Mouse (Mus musculus): ENCODE measurements around the gene Gnaz.

Gnaz gene

GRCm38 (mm10) chr10:74973026-74973425, 6.0 kb downstream of the Gnaz start:
- DNase-seq: no peak

- no peak for DNase-seq
These were observed 8.6 kb downstream of the Gnaz start for GRCm38 (mm10) chr10:74975626-74976025.

- DNase-seq: no peak
These were observed 9.5 kb downstream of the Gnaz start for GRCm38 (mm10) chr10:74976429-74976828.

- no peak for DNase-seq
These were observed 11.1 kb downstream of the Gnaz start for GRCm38 (mm10) chr10:74978056-74978455.

GRCm38 (mm10) chr10:74981159-74981558, 14.2 kb downstream of the Gnaz start:
- no peak for DNase-seq

- DNase-seq: no peak
These were observed 16.2 kb downstream of the Gnaz start for GRCm38 (mm10) chr10:74983176-74983575.

- no peak for DNase-seq
These were observed 20.9 kb downstream of the Gnaz start for GRCm38 (mm10) chr10:74987698-74988470.

- DNase-seq: no peak
These were observed 22.8 kb downstream of the Gnaz start for GRCm38 (mm10) chr10:74989814-74990213.

- DNase-seq: no peak
These were observed 23.8 kb downstream of the Gnaz start for GRCm38 (mm10) chr10:74990584-74991322.

GRCm38 (mm10) chr10:74994863-74995262, 27.9 kb downstream of the Gnaz start:
- DNase-seq: no peak

GRCm38 (mm10) chr10:74995377-74995776, 28.4 kb downstream of the Gnaz start:
- no peak for DNase-seq

GRCm38 (mm10) chr10:75001391-75001790, 34.4 kb downstream of the Gnaz start:
- DNase-seq: no peak

GRCm38 (mm10) chr10:75004067-75004466, 37.1 kb downstream of the Gnaz start:
- DNase-seq: no peak

GRCm38 (mm10) chr10:75006889-75007662, 40.1 kb downstream of the Gnaz start:
- DNase-seq: no peak

- no peak for DNase-seq
These were observed 43.7 kb downstream of the Gnaz start for GRCm38 (mm10) chr10:75010704-75011103.

GRCm38 (mm10) chr10:75015465-75015864, 48.5 kb downstream of the Gnaz start:
- DNase-seq: no peak

- no peak for DNase-seq
These were observed 49.5 kb downstream of the Gnaz start for GRCm38 (mm10) chr10:75016481-75016880.

GRCm38 (mm10) chr10:75020271-75020670, 53.3 kb downstream of the Gnaz start:
- no peak for DNase-seq

- peak; percentile 22 to 65 for DNase-seq
These were observed 54.2 kb downstream of the Gnaz start for GRCm38 (mm10) chr10:75021138-75021537.

- DNase-seq: no peak
These were observed 59.5 kb downstream of the Gnaz start for GRCm38 (mm10) chr10:75026491-75026890.

GRCm38 (mm10) chr10:75028743-75029142, 61.8 kb downstream of the Gnaz start:
- no peak for DNase-seq

- no peak for DNase-seq
These were observed 62.7 kb downstream of the Gnaz start for GRCm38 (mm10) chr10:75029677-75030076.

GRCm38 (mm10) chr10:75030234-75030633, 63.3 kb downstream of the Gnaz start:
- DNase-seq: no peak

Measured in spleen, adult 18-20 months (tissue).